Mouse (Mus musculus) MEL-GATA-1-ER (cell line): ENCODE measurements around the gene Med1.

Source experiments
- DNase-seq: peaks from one replicate; pipeline ENCODE4 v3.0.0-alpha.2; 2012; ENCODE audit warnings: low read depth; ENCODE audit errors: extremely low read depth

Gene Med1

DNA sequence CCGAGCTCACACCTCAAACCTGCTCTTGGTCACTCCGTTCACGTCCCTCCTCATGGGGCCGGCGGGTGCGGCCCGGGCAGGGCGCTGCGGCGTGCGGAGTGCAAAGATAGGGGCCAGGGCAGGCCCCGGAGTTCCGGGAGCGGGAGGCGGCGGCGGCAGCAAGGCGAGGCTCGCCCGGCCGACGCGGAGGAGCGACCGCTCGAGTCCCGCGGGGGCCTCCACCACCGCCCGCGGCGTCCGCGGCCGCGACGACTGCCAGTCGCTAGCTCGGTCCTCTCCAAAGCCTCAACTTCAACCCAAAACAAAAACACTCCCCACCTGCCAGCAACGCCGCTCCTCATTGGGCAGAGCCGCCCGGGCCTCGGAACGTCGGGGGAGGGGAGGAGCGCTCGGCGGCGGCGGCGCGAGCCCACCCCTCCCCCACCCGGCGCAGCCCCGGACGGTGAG is 43.8 kb downstream of the Med1 start:
- peak; percentile 67 for DNase-seq

DNA sequence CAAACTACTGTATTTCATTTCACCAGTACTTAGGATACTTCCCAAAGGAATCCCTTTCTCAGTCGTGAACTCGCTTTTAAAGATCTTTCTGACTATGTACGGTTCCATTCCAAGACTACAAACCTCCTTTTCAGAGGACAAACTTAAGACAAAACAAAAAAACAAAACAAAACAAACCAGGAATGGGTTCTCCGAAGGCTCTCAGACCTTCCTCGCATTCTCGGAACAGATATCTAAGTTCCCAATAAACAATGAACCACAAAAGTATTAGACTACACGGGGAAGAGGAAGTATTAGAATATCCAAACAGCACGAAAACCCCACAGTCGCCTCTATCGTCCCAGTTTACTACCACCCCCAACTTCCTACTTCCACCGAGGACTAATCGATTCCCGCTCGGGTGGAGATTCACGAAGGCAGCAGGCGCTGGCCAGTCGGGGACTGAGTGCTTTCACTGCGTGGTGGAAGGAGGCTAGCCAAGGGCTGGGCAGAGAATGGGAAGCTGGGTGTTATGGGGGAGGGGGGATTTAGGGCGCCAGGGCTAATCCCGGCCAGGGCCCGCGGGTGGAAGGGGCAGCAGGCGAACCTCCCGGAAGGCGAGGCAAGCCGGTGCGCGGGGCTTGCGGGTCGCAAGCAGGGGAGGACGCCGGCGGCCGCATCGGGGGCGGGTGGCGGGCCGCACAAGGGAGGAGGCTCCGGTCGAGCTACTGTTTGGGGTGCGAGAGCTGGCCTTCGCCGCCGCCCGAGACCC is 44.4 kb downstream of the Med1 start:
- DNase-seq = peak; percentile 79

DNA sequence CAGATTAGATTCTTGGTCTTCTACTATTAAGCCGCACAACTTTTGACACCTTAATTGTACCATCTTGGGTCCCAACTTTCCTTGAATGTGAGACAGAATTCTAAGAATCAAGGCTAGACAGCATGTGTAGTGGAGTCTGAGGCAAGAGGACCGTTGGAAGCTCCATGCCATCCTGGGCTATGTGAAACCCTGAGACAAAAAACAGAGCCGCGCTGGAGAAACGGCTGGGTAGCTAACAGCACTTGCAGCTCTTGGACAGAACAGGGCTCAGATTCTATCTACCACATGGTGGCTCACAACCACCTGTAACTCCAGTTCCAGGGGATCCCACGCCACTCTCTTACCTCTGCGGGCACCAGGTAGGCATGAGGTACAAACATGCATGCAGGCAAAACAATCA is 47.2 kb downstream of the Med1 start:
- no peak for DNase-seq

DNA sequence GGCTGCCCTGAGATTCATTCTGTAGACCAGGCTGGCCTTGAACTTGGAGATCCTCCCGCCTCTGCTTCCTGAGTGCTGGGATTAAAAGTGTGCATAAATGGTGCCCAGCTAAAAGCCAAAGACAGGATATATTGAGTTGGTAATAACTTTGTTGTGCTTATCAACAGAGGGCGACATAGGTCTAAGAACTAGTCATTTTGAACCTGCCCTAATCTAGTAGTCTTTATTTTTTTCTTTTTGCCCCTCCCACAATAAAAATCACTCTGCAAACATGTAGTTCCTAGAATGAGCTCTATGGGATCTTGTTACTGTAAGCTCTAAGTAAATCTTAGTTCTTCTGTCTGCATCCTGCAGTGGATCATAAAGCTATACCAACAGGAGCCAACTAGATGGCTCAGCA is 50.5 kb downstream of the Med1 start:
- no peak for DNase-seq

DNA sequence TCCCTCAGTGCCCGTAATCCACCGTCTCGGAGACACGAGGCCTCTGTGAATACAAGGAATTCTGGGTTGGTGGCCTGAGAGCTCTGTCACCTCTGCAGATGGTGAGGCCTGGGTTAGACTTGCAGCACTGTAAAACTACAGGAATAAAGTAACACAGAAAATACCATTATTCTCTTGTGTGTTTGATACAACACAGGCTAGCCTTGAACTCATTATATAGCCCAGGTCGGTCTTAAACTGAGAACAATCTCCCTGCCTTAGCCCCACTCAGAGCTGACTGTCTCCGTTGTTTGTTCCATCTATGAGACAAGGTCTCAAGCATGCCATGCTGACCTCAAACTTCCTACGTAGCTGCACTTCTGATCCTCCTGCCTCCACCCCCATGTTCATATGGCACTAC is 54.2 kb downstream of the Med1 start:
- DNase-seq = no peak

DNA sequence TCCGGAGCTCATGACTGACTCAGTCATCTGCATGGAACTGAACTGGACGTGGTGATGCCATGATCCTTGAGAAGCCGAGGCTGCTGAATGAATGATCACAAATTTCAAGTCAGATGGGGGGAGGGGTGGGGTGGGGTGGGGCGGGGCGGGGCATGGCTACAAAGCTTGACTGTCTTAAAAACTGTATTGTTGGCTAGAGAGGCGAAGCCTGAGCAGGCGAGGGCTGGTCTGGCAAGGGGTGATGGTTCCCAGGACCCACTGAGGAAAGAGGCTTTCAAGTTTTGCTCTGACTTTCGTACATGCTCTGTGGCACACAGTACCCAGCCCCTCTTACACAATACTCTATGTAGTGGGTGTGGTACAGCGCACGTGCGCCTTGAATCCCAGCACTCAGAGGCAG is 55.3 kb downstream of the Med1 start:
- no peak for DNase-seq

DNA sequence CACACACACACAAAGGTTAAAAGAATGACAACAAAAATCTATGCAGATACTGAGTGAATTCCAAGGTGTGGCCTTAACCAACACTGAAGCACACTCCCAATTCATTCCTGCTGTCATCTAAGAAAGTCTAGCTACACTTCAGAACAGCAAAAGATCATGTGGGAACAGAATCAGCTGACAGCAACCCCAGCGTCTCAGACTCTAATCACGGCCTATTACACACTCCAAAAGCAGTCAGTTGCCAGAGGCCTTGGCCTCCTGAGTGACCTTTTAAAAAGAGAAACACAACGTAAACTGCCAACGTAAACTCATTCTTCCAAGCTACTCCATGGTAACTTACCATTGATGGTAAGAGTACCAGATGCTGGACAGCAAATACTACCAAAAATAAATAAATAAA is 58.1 kb downstream of the Med1 start:
- DNase-seq = no peak

DNA sequence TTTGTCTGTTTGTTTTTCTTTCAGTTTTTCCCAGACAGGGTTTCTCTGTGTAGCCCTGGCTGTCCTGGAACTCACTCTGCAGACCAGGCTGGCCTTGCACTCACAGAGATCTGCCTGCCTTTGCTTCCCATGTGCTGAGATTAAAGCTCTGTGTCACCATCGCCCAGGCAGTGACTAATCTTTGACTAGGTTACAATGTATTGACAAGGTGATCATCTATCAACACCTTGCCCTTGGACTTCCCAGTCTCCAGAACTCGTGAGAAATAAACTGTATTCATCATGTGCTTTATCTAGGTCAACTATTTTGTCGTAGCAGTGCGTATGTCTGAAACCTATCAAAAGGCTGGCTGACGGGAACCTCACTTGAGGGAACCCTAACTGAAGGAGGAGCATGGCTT is 69.7 kb downstream of the Med1 start:
- DNase-seq = no peak

DNA sequence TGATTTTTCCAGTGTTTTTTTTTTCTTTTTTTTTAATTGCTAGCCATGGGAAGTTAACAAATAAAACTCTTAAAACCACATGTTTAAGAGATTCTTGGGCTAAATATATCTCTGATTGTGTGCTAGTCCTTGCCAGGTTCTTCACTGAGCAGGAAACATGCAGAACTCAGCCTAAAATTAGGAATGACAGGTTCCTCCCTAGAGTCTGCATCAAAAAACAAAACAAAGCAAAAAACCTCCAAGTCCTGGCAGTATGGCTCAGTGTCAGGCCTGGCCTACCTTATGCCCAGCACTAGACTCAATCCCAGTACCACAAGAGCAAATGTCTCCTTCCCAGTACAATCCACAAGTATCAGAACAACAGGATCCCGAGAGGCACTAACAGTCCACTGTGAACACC is 78.7 kb downstream of the Med1 start:
- no peak for DNase-seq

DNA sequence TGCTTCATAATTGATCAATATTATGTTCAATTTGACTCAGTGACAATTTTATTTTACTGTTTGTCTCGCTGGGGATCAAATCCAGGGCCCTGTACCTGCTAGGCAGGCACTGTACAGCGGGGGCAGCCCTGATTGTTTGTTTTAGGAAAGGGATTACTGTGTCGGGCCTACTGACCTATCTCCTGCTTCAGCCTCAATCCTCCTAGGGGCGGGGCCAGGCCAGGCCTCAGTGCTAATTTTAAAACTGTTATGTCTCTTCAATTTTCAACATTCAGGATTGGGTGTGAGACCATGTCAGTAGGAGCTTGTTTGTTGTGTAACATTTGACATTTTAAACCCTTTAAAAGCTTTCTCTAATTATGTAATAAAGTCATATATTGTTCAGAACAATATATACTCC is 79.6 kb downstream of the Med1 start:
- no peak for DNase-seq

DNA sequence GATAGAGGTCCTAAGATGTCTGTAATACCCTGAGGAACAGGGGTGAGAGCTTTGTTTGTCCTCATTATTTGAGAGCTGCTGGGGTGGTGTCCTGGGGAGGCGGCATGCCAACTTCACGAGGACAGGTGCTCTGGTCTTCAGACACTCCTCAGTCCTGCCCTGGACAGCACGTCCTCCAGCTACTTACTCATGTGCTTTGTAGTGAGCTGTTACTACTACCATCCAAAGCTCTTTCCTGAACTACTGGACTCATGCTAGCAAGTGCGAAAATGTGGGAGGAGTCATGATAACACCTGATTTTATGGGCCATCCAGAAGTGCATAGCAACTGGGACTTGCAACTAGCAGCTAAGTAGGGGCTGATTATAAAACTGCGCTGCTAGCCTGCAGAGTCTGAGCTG is 83.4 kb downstream of the Med1 start:
- DNase-seq = no peak
